Mouse (Mus musculus) central nervous system, embryonic 14 days (tissue): ENCODE measurements around the gene Wnt9b. TPM values are rescaled to one million over a fixed set of nuclear protein-coding genes. Genes with fewer than 3 reads are reported as not detected.

Source experiments
- polyA plus RNA-seq: library from polyadenylated mRNA; depleted of rRNA; stranded (reverse); fragments of >200 nt; gene quantifications from 2 replicates; pipeline ENCODE4 v1.2.3, GENCODE M21; 2012; rRNA removed

Wnt9b gene
- 0.21 and 0.40 TPM in 2 replicates for polyA plus RNA-seq

DNA sequence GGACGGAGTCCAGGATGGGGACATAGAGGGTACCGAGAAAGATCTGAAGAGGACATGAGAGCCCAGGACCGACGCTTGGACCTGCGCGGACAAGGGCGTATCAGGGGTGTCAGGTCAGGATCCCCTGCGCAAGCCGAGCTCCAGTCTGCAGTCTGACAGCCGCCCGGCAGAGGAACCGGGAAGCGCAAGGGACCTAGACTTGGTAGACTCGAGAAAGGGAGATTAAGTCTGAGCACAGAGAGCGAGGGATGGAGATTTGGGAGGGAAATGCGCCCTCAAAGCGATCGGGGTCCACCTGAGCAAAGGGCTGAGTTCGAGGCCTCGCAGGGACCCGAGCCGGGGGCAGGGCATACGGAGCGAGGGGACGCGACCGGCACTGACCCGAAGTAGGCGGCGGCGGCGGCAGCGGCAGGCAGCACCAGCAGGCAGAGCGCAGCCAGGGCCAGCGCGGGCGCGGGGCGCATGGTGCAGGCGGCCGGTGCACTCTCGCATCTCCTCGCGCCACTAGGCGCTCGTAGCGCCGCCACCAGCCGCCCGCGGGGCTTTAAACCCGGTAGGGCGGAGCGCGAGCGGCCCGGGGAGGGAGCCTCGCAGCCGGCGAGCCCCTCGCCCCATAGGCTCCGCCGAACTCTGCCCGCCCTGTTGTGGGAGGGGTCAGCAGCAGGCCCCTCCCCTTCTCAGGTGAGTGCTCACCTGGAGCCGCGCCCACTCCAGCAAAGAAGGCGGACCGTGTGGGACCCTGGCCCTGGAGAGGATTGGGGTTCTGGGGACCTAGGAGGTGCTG is at the start of gene Wnt9b:
Wnt9b (minus strand) TSS at position 516 of the 784 bp plus-strand sequence.

DNA sequence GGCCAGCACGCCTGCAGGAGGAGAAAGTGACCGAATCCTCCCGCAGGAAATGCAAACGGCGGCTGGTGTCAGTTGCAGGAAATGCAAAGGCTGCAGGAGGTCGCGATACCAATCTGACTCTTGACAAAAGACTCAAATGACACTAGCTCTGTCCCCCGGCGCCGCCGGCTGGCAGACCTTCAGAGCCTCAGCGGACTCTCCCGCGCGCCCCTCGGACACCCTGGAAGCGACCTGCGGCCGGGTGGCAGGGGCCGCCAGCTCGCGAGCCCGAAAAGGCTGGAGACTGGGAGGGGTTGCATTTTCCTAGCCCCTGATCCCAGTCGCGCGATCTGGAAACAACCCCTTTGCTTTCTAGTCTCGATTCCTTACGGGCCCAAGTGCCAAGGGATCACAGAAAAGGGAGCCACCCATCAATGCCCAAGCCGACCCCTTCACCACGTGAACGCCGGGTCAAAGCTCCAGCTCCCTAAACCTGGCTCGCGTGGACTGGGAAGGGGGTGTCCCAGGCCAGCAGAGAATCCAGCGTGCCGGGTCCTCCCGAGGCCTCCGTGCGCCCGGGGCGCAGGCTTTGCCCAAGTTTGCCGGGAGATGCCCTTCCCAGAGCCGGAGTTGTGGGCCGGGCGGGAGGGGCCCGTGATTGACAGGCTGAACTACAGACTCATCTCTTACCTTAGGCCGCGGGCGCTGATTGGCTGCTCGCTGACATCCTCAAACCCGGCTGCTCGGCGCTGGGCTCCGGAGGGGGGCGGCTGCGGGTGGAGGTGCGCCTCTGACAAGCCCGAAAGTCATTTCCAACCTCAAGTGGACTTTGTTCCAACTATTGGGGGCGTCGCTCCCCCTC is 24.0 kb upstream of the Wnt9b start, which contains the start of gene Wnt3:
Wnt3 (plus strand) TSS at position 764 of the 841 bp plus-strand sequence.

DNA sequence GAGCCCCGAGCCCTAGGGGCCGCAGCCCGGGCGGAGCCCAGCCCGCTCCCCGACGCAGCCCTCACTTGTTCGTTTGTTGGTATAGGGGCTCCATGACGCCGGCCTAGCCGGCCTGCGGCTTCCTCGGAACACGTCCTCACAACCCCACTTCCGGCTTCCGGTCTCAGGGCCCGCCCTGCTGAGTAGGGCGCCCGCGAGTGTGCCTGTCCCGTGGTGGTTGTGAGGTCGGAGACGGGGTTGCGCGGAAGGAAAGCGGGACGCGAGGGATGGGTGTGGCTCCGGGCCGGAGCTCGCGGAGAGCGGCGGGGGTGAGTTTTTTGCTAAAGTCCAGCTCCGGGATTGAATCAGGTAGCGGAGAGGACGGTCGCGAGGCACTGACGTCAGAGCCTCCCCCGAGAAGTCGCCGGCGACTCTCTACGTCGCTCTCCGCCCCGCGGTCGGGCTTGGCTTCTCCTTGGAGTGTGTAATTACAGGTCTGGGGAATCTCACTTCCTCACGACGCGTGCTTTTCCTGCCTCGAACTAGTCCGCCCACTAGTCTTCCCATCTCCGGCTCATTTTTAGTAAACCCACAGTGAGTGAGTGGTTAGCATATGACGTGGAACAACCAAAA is 52.0 kb downstream of the Wnt9b start, which contains the start of gene Gosr2:
Gosr2 (minus strand) TSS at position 334 of the 612 bp plus-strand sequence.

Other genes starting within 250 kb of the Wnt9b start
- not detected in 2 replicates for gene Lrrc37a, start 245.2 kb downstream of the Wnt9b start, polyA plus RNA-seq
- not detected in 2 replicates for gene Gm884, start 128.7 kb downstream of the Wnt9b start, polyA plus RNA-seq
- gene Lyzl6, start 110.9 kb downstream of the Wnt9b start, polyA plus RNA-seq = not detected in 2 replicates
- 1.2 and 1.9 TPM in 2 replicates for gene Rprml, start 100.3 kb downstream of the Wnt9b start, polyA plus RNA-seq
- gene Gosr2, start 51.9 kb downstream of the Wnt9b start, polyA plus RNA-seq = 97.2 and 99.3 TPM in 2 replicates
- gene Wnt3, start 24.3 kb upstream of the Wnt9b start, polyA plus RNA-seq = 6.7 and 7.5 TPM in 2 replicates
- gene Nsf, start 204.2 kb upstream of the Wnt9b start, polyA plus RNA-seq = 77.8 and 88.1 TPM in 2 replicates
- 113 and 118 TPM in 2 replicates for gene Arf2, start 216.9 kb upstream of the Wnt9b start, polyA plus RNA-seq